7 mouse cellular contexts compared by ENCODE assay signal in the genomic region with DNA sequence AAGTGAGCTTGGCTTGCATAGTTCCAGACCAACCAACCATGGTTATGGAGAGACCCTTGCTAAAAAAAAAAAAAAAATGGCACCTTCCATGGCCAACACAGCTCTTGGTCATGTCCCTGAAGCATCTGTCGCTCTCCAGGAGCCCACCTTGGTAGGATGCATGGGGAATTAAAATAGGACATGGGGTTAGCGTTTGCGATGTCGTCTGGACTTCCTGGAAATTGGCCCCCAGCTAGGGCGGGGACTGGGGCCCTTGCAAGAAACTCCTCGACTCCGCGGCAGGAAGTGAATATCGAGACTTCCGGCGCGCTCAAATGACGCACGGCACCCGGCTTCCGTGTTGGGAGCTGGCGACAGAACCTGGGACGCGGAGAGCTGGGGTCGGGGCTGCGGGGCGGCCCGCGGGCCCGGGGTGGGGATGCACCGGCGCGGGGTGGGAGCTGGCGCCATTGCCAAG. TPM values are rescaled to one million over a fixed set of nuclear protein-coding genes. Genes with fewer than 3 reads are reported as not detected.
DNase-seq lines count a peak whose midpoint lies in the region; ATAC-seq lines count a peak whose summit lies in the region.

Snf8 (plus strand) TSS at position 290 of the 457 bp plus-strand sequence.

- H3K9ac ChIP-seq in intestine, embryonic 15.5 days: peak within 1 kb of the TSS; percentile 73

- peak within 1 kb of the TSS; percentile 87 for H3K4me2 ChIP-seq in intestine, embryonic 15.5 days (replicated peaks)

- ATAC-seq in intestine, embryonic 15.5 days: peak; percentile 85

- no peaks in the 10 kb centered on the region for H3K27me3 ChIP-seq in intestine, embryonic 15.5 days (replicated peaks)
- H3K27me3 ChIP-seq in midbrain, embryonic 10.5 days (ENCODE audit: low read depth, poor library complexity, severe bottlenecking): no peaks in the 10 kb centered on the region

- WGBS in intestine, embryonic 15.5 days: under 1% methylated on average over 29 of the region's 29 CpGs
- under 1% methylated on average over 29 of the region's 29 CpGs for WGBS in midbrain, embryonic 10.5 days

- H3K4me3 ChIP-seq in intestine, embryonic 15.5 days (replicated peaks): peak within 1 kb of the TSS; percentile 82
- H3K4me3 ChIP-seq in midbrain, embryonic 10.5 days: peak within 1 kb of the TSS; percentile 84

- no peaks in the 10 kb centered on the region for H3K9me3 ChIP-seq in intestine, embryonic 15.5 days
- H3K9me3 ChIP-seq in midbrain, embryonic 10.5 days (replicated peaks): no peaks in the 10 kb centered on the region

- H3K36me3 ChIP-seq in intestine, embryonic 15.5 days: peaks cover 9% of the 10 kb centered on the region; the same call in 1 of the 2 replicates
- peaks cover 20% of the 10 kb centered on the region for H3K36me3 ChIP-seq in midbrain, embryonic 10.5 days

- intact Hi-C loops in gastrocnemius, postnatal 36 days (cut with DNase I): loop anchor here (5.0 kb wide), 1 partner anchor 43 kb away; the partner anchor contains the start of gene Atp5g1
- intact Hi-C loops in left cerebral cortex, postnatal 25 days (cut with DNase I): loop anchor here (5.0 kb wide), 1 partner anchor 207 kb away; no protein-coding TSS in a partner anchor

- peaks cover 6% of the 10 kb centered on the region for H3K4me1 ChIP-seq in intestine, embryonic 15.5 days (replicated peaks)
- peaks cover 20% of the 10 kb centered on the region for H3K4me1 ChIP-seq in midbrain, embryonic 10.5 days

- DNase-seq in adrenal gland, adult 18-20 months (ENCODE audit: low spot score in 2 of 2): peak; percentile 96
- peak; percentile 95 for DNase-seq in embryo, embryonic 11 days
- peak; percentile 90 to 93 for DNase-seq in gastrocnemius, postnatal 36 days
- peak; percentile 96 for DNase-seq in left cerebral cortex, postnatal 25 days (ENCODE audit: low spot score in 2 of 2)
- peak; percentile 96 for DNase-seq in midbrain, embryonic 10.5 days (ENCODE audit: low spot score)
- peak; percentile 97 for DNase-seq in right cerebral cortex, postnatal 4 days

- 0 out of 2 replicates have a peak within 1 kb of the TSS, but pooled peaks have one; percentile 56 for H3K27ac ChIP-seq in intestine, embryonic 15.5 days
- H3K27ac ChIP-seq in midbrain, embryonic 10.5 days (replicated peaks): peak within 1 kb of the TSS; percentile 85

RNA-seq across cellular contexts. Expression of gene Snf8, which starts in this region (rescaled TPM):
- total RNA-seq in adrenal gland, adult 18-20 months (2021): 10 to 100 TPM; 81.1 to 87.0 TPM
- 10 to 100 TPM; 26.5 to 30.1 TPM for total RNA-seq in gastrocnemius, postnatal 36 days (2021)
- 96.3 and 105 TPM in 2 replicates for polyA plus RNA-seq in intestine, embryonic 15.5 days (2015; fragmentation: Nextera tagmentation; extraction: Ambion mirVana)
- total RNA-seq in left cerebral cortex, postnatal 25 days (2021): 10 to 100 TPM; 95.0 to 97.4 TPM
- 106 and 110 TPM in 2 replicates for polyA plus RNA-seq in midbrain, embryonic 10.5 days (2016; fragmentation: Nextera tagmentation; extraction: Ambion mirVana)

Comparison
In these comparisons a context has a peak if more than half of its experiments do, and no peak if none do; other contexts are left out.
1. Peak in every context shown above with its lines: DNase-seq, ATAC-seq, H3K4me3 ChIP-seq and H3K27ac ChIP-seq.